8 mouse cellular contexts compared by ENCODE assay signal in the genomic region with DNA sequence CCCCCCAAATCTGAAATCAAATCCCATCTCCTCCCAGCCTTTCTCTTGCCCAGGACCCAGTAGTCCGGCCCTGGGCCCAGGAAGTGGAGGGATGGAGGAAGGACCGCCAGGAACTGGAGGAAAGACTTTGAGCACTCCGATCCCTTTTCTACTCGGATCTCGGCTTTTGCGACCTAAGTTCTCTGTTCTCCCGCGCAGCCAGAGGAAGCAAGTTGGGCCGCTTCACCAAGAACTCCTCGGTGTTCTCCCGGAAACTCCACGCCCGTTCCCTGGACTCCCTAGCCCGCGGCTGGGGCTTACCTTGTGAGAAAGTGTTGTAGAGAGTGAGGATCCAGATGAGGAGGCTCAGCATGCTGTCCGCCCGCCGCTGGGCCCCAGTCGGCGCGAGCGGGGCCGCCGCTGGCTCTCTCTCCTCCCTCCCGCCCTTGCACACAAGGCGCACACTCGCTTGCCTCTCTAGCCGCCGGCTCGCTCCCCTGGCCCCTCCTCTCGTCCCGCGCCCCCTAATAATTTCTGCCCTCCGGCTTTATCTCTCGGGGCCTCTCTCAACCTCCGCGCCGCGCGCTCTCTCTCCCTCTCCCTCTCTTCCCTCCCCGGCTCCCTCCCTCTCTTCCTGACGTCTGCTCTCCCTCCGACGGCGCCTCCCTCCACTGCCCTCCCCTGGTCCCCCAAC. TPM values are rescaled to one million over a fixed set of nuclear protein-coding genes. Genes with fewer than 3 reads are reported as not detected.
DNase-seq lines count a peak whose midpoint lies in the region; ATAC-seq lines count a peak whose summit lies in the region.

Gene Kirrel, minus strand, starts transcription at position 652 of the 673 bp plus-strand sequence.

- peak within 1 kb of the TSS; percentile 70 for H3K4me2 ChIP-seq in embryonic facial prominence, embryonic 15.5 days (replicated peaks)
- H3K4me2 ChIP-seq in heart, embryonic 13.5 days: peak within 1 kb of the TSS; percentile 80
- H3K4me2 ChIP-seq in kidney, embryonic 16.5 days (replicated peaks; ENCODE audit: low read depth, low read length): peak within 1 kb of the TSS; percentile 77

- H3K27me3 ChIP-seq in embryonic facial prominence, embryonic 15.5 days: no peaks in the 10 kb centered on the region
- H3K27me3 ChIP-seq in heart, embryonic 13.5 days (replicated peaks): no peaks in the 10 kb centered on the region
- H3K27me3 ChIP-seq in kidney, embryonic 16.5 days (ENCODE audit: insufficient read depth, low read length): no peaks in the 10 kb centered on the region

- H3K4me3 ChIP-seq in embryonic facial prominence, embryonic 15.5 days (replicated peaks): peak within 1 kb of the TSS; percentile 70
- H3K4me3 ChIP-seq in heart, embryonic 13.5 days: peak within 1 kb of the TSS; percentile 81
- H3K4me3 ChIP-seq in kidney, embryonic 16.5 days (ENCODE audit: low read length): peak within 1 kb of the TSS; percentile 64

- peak within 1 kb of the TSS; percentile 96 for H3K27ac ChIP-seq in embryonic facial prominence, embryonic 15.5 days (replicated peaks)
- peak within 1 kb of the TSS; percentile 94 for H3K27ac ChIP-seq in heart, embryonic 13.5 days (replicated peaks)
- H3K27ac ChIP-seq in kidney, embryonic 16.5 days (ENCODE audit: low read length): peak within 1 kb of the TSS; percentile 87

- no peaks in the 10 kb centered on the region for H3K36me3 ChIP-seq in embryonic facial prominence, embryonic 15.5 days
- H3K36me3 ChIP-seq in heart, embryonic 13.5 days: peaks cover 3% of the 10 kb centered on the region; the same call in 1 of the 2 replicates
- no peaks in the 10 kb centered on the region for H3K36me3 ChIP-seq in kidney, embryonic 16.5 days (ENCODE audit: insufficient read depth, low read length)

- H3K4me1 ChIP-seq in embryonic facial prominence, embryonic 15.5 days: peaks cover 41% of the 10 kb centered on the region
- peaks cover 47% of the 10 kb centered on the region for H3K4me1 ChIP-seq in heart, embryonic 13.5 days
- H3K4me1 ChIP-seq in kidney, embryonic 16.5 days (ENCODE audit: insufficient read depth, low read length): peaks cover 35% of the 10 kb centered on the region

- peak within 1 kb of the TSS; percentile 78 for H3K9ac ChIP-seq in embryonic facial prominence, embryonic 15.5 days
- H3K9ac ChIP-seq in heart, embryonic 13.5 days: peak within 1 kb of the TSS; percentile 93
- peak within 1 kb of the TSS; percentile 87 for H3K9ac ChIP-seq in kidney, embryonic 16.5 days (replicated peaks; ENCODE audit: low read length)

- peak; percentile 90 for ATAC-seq in embryonic facial prominence, embryonic 15.5 days (ENCODE audit: insufficient number of reproducible peaks, low FRiP score, low TSS enrichment, low read depth)
- peak; percentile 76 for ATAC-seq in heart, embryonic 13.5 days (ENCODE audit: extremely low read depth, insufficient number of reproducible peaks, low FRiP score, low TSS enrichment)
- ATAC-seq in kidney, embryonic 16.5 days (ENCODE audit: low FRiP score, low TSS enrichment): peak; percentile 85
- ATAC-seq in CD4-positive, CD25-positive, alpha-beta regulatory T cell, adult 4 months: no peak

- WGBS in embryonic facial prominence, embryonic 15.5 days: under 1% methylated on average over 45 of the region's 45 CpGs
- WGBS in heart, embryonic 13.5 days: under 1% methylated on average over 44 of the region's 45 CpGs
- WGBS in kidney, embryonic 16.5 days: 0% methylated on average over 35 of the region's 45 CpGs

- H3K9me3 ChIP-seq in embryonic facial prominence, embryonic 15.5 days (replicated peaks): no peaks in the 10 kb centered on the region
- no peaks in the 10 kb centered on the region for H3K9me3 ChIP-seq in heart, embryonic 13.5 days
- no peaks in the 10 kb centered on the region for H3K9me3 ChIP-seq in kidney, embryonic 16.5 days (ENCODE audit: low read length)

- DNase-seq in B cell, adult 2 months: peak; percentile 15 to 28
- DNase-seq in adrenal gland, adult 18-20 months (ENCODE audit: low spot score in 2 of 2): peak; percentile 74 to 82
- DNase-seq in lung, postnatal 14 days: peak; percentile 80
- DNase-seq in retina, postnatal 1 day: peak; percentile 97

RNA-seq across cellular contexts. Expression of gene Kirrel, which starts in this region (rescaled TPM):
- total RNA-seq in adrenal gland, adult 18-20 months (2021): 10 to 100 TPM; 11.6 to 13.8 TPM
- 19.6 and 20.1 TPM in 2 replicates for polyA plus RNA-seq in embryonic facial prominence, embryonic 15.5 days (2015; fragmentation: Nextera tagmentation; extraction: Ambion mirVana)
- polyA plus RNA-seq in heart, embryonic 13.5 days (2015; fragmentation: Nextera tagmentation; extraction: Ambion mirVana): 14.7 and 15.4 TPM in 2 replicates
- 16.4 and 18.6 TPM in 2 replicates for polyA plus RNA-seq in kidney, embryonic 16.5 days (2015; fragmentation: Nextera tagmentation; extraction: Ambion mirVana)
- polyA plus RNA-seq in CD4-positive, CD25-positive, alpha-beta regulatory T cell, adult 4 months (2017; shearing (Covaris generic)): not detected

Comparison
In these comparisons a context has a peak if more than half of its experiments do, and no peak if none do; other contexts are left out.
1. RNA of gene Kirrel (polyA plus RNA-seq): 19.6 to 20.1 TPM in embryonic facial prominence, embryonic 15.5 days, 16.4 to 18.6 TPM in kidney, embryonic 16.5 days and 14.7 to 15.4 TPM in heart, embryonic 13.5 days; not detected in CD4-positive, CD25-positive, alpha-beta regulatory T cell, adult 4 months; every median in the first group is over 10 times any median in the second.
2. DNase-seq: peak in every context shown above with its lines; median percentile 97 in retina, postnatal 1 day; 80 in lung, postnatal 14 days; 78 in adrenal gland, adult 18-20 months; 22 in B cell, adult 2 months.
3. Peak in every context shown above with its lines, with median percentiles within 50 percentile points of each other: H3K27ac ChIP-seq, H3K4me2 ChIP-seq, H3K4me3 ChIP-seq and H3K9ac ChIP-seq.